Mouse (Mus musculus): Measurements from ENCODE around the gene Emc8. TPM values are rescaled to one million over a fixed set of nuclear protein-coding genes. Genes with fewer than 3 reads are reported as not detected.

The Emc8 gene
- polyA plus RNA-seq, 1 experiment from 2014 or later, result 254 TPM

DNA sequence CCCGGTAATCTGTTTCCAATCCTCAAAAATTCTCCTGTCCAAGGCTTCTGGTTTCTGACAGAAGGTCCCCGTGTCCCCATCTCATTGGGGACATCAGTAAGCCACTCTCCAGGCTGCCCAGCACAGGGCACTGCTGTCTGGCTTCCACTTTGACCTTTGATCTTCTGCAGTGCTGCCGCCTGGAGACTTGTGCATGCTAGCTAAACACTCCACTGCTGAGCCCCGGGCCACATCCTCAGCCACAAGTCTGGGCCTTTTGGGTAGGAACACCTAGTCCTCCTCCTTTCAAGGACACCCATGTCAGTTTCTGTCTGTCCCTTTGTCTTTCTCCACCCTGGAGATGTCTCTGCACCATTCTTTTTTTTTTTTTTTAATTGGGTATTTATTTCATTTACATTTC is 24.6 kb upstream of the Emc8 start:
- no peak overlapping the region for H3K4me2 ChIP-seq (replicated peaks; ENCODE audit: low read depth, low read length)
- peaks cover 40% of the 10 kb centered on the region for H3K4me1 ChIP-seq (ENCODE audit: control insufficient read depth, insufficient read depth, low read length)
- H3K4me3 ChIP-seq (ENCODE audit: low read depth, low read length), result no peak overlapping the region
- H3K36me3 ChIP-seq (ENCODE audit: control insufficient read depth, insufficient read depth, low read length), result no peaks in the 10 kb centered on the region
- H3K27me3 ChIP-seq (ENCODE audit: control insufficient read depth, insufficient read depth, low read length), result no peaks in the 10 kb centered on the region
- no peaks in the 10 kb centered on the region for H3K9me3 ChIP-seq (ENCODE audit: control insufficient read depth, low read depth, low read length)
- H3K9ac ChIP-seq (replicated peaks; ENCODE audit: low read depth, low read length), result no peak overlapping the region
- 53% methylated on average over 4 of the region's 4 CpGs for WGBS
- no peak for ATAC-seq (ENCODE audit: insufficient number of reproducible peaks, insufficient read depth, low FRiP score, low read depth)
- H3K27ac ChIP-seq (ENCODE audit: low read length), result no peak overlapping the region; the same call in 1 of the 2 replicates

DNA sequence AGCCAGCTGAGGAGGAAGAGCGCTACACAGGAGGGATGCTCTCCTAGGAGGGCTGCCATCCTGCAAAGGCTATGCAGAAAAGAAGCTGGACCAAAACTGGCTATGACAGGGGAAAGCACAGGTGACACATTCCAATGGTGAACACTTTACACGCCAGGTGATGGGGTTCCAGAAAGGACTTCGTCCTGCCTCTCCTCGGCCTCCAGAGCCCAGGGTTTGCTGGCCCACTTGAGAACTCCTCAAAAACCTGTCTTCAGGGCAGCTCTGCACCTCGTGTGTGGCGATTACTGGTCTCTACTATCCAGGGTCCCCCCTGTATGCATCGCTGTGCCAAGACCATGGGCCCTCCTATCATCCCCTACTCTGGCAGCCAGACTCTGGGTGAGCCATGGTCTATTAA is 20.1 kb upstream of the Emc8 start:
- Histone ChIP-seq H3K4me3 (ENCODE audit: low read depth, low read length) (no peak overlapping the region), H3K9me3 (ENCODE audit: control insufficient read depth, low read depth, low read length) (no peaks in the 10 kb centered on the region), H3K9ac (replicated peaks; ENCODE audit: low read depth, low read length) (no peak overlapping the region), H3K27ac (ENCODE audit: low read length) (no peak overlapping the region), H3K27me3 (ENCODE audit: control insufficient read depth, insufficient read depth, low read length) (no peaks in the 10 kb centered on the region), H3K36me3 (ENCODE audit: control insufficient read depth, insufficient read depth, low read length) (no peaks in the 10 kb centered on the region), H3K4me1 (ENCODE audit: control insufficient read depth, insufficient read depth, low read length) (peaks cover 18% of the 10 kb centered on the region), H3K4me2 (replicated peaks; ENCODE audit: low read depth, low read length) (no peak overlapping the region)
- WGBS, result 88% methylated on average over 7 of the region's 7 CpGs
- ATAC-seq (ENCODE audit: insufficient number of reproducible peaks, insufficient read depth, low FRiP score, low read depth), result no peak

DNA sequence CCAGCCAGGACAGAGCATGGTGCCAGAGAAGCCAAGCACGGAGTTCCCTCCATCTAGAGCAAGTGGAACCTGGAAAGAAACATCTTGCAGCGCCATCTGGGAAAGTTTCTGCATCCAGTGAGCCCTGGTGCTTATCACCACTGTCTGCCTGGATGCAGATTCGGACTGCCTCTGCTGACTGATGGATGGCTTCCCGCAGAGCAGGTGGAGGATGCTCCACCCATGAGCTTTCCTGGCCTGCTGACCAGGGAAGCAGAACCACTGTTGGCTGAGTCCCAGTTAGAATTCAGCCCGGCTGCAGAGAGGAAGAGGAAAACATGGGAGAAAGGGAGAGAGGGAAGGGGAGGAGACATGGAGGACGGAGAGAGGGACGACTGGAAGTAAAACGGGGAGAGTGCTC is 19.4 kb upstream of the Emc8 start:
- no peak overlapping the region for H3K4me3 ChIP-seq (ENCODE audit: low read depth, low read length)
- WGBS, result 53% methylated on average over 8 of the region's 8 CpGs
- H3K4me1 ChIP-seq (ENCODE audit: control insufficient read depth, insufficient read depth, low read length), result peaks cover 17% of the 10 kb centered on the region
- no peaks in the 10 kb centered on the region for H3K36me3 ChIP-seq (ENCODE audit: control insufficient read depth, insufficient read depth, low read length)
- no peaks in the 10 kb centered on the region for H3K9me3 ChIP-seq (ENCODE audit: control insufficient read depth, low read depth, low read length)
- H3K9ac ChIP-seq (replicated peaks; ENCODE audit: low read depth, low read length), result no peak overlapping the region
- H3K27ac ChIP-seq (ENCODE audit: low read length), result no peak overlapping the region
- H3K4me2 ChIP-seq (replicated peaks; ENCODE audit: low read depth, low read length), result no peak overlapping the region
- no peaks in the 10 kb centered on the region for H3K27me3 ChIP-seq (ENCODE audit: control insufficient read depth, insufficient read depth, low read length)
- ATAC-seq (ENCODE audit: insufficient number of reproducible peaks, insufficient read depth, low FRiP score, low read depth), result no peak

DNA sequence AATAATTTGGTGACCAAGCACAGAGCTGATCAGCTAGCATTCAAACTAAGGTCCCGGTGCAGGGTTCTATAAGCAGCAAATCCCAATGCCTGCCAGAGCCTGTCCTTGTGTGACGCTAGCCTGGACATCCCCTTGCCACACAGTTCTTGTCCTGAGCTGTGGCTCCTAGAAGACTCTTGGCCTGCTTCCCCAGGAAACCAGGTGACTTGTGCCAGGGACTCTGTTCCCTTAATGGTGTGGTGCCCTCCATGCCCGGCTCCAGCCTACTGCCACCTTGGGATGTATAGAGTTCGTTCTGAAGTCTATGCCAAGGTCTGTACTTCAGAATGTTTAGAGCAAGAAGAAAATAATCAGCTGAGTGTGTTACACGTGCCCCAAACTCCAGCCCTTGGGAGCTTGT is 18.2 kb upstream of the Emc8 start:
- no peak overlapping the region for H3K9ac ChIP-seq (replicated peaks; ENCODE audit: low read depth, low read length)
- 83% methylated on average over 5 of the region's 5 CpGs for WGBS
- no peak overlapping the region for H3K27ac ChIP-seq (ENCODE audit: low read length)
- H3K36me3 ChIP-seq (ENCODE audit: control insufficient read depth, insufficient read depth, low read length), result no peaks in the 10 kb centered on the region
- no peak overlapping the region for H3K4me2 ChIP-seq (replicated peaks; ENCODE audit: low read depth, low read length)
- H3K9me3 ChIP-seq (ENCODE audit: control insufficient read depth, low read depth, low read length), result no peaks in the 10 kb centered on the region
- H3K27me3 ChIP-seq (ENCODE audit: control insufficient read depth, insufficient read depth, low read length), result no peaks in the 10 kb centered on the region
- no peak overlapping the region for H3K4me3 ChIP-seq (ENCODE audit: low read depth, low read length)
- no peak for ATAC-seq (ENCODE audit: insufficient number of reproducible peaks, insufficient read depth, low FRiP score, low read depth)
- H3K4me1 ChIP-seq (ENCODE audit: control insufficient read depth, insufficient read depth, low read length), result peaks cover 14% of the 10 kb centered on the region

DNA sequence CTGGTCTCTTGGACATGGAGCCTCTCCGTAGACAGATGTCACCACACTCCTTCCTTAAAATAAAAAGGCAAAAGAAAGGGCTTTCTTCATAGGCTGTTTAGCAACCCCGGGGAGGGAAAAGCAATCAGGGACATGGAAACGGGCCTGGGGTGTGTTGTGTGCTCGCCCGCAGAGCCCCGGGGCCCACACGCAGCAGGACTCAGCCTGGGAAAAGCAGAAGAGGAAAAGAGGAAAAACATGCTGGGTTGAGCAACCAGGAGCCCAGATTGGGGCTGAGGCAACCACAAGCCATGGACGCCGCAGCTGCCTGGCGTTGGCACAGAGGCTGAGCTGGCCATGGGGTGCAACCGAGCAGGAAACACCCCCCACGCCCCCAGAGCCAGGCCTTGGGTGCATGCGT is 17.7 kb upstream of the Emc8 start:
- WGBS, result 88% methylated on average over 13 of the region's 13 CpGs
- Histone ChIP-seq H3K36me3 (ENCODE audit: control insufficient read depth, insufficient read depth, low read length) (no peaks in the 10 kb centered on the region), H3K4me2 (replicated peaks; ENCODE audit: low read depth, low read length) (no peak overlapping the region), H3K27ac (ENCODE audit: low read length) (peak overlapping the region; percentile 78; the same call in 1 of the 2 replicates), H3K9me3 (ENCODE audit: control insufficient read depth, low read depth, low read length) (no peaks in the 10 kb centered on the region), H3K4me3 (ENCODE audit: low read depth, low read length) (no peak overlapping the region), H3K27me3 (ENCODE audit: control insufficient read depth, insufficient read depth, low read length) (no peaks in the 10 kb centered on the region), H3K9ac (replicated peaks; ENCODE audit: low read depth, low read length) (no peak overlapping the region), H3K4me1 (ENCODE audit: control insufficient read depth, insufficient read depth, low read length) (peaks cover 14% of the 10 kb centered on the region)
- ATAC-seq (ENCODE audit: insufficient number of reproducible peaks, insufficient read depth, low FRiP score, low read depth), result no peak

DNA sequence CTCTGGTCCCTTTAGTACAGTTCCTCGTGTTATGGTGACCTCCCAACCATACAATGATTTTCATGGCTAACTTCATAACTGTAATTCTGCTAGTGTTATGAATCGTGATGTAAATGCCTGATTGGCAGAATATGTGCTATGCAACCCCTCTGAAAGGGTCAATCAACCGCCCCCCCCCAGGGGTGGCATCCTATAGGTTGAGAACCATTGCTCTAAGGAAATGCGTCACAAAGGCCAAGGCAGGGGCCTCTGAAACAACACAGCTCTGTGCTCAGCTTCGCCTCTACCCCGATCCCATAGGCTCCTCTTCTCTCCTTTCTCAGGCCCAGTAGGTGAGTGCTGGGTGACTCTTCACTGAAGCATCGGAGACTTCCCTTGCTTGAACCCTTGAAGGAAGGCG is 17.2 kb upstream of the Emc8 start:
- Histone ChIP-seq H3K27ac (ENCODE audit: low read length) (peak overlapping the region; percentile 78), H3K4me3 (ENCODE audit: low read depth, low read length) (no peak overlapping the region), H3K9me3 (ENCODE audit: control insufficient read depth, low read depth, low read length) (no peaks in the 10 kb centered on the region), H3K4me2 (replicated peaks; ENCODE audit: low read depth, low read length) (no peak overlapping the region), H3K4me1 (ENCODE audit: control insufficient read depth, insufficient read depth, low read length) (peaks cover 14% of the 10 kb centered on the region), H3K27me3 (ENCODE audit: control insufficient read depth, insufficient read depth, low read length) (no peaks in the 10 kb centered on the region), H3K9ac (replicated peaks; ENCODE audit: low read depth, low read length) (no peak overlapping the region), H3K36me3 (ENCODE audit: control insufficient read depth, insufficient read depth, low read length) (no peaks in the 10 kb centered on the region)
- WGBS, result 84% methylated on average over 8 of the region's 8 CpGs
- ATAC-seq (ENCODE audit: insufficient number of reproducible peaks, insufficient read depth, low FRiP score, low read depth), result no peak

DNA sequence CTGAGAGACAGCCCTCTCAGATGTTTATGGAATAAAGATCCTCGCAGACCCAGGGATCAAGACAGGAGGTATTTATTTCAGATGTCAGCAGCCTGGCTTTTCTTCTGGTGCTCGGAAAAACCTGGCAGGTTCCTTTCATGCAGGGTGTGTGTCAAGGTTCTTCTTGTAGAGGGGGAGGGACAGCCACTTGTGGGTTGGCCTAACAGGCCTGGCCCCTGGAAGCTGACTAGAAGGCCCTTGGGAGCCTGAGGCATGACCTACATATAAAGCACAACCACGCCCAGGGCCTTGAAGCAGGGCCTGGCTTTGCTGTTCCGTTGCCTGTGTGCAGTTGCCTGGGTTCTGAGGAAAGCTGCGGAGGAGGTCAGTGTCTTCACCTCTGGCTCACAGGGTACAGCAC is 16.7 kb upstream of the Emc8 start:
- Histone ChIP-seq H3K36me3 (ENCODE audit: control insufficient read depth, insufficient read depth, low read length) (no peaks in the 10 kb centered on the region), H3K4me2 (replicated peaks; ENCODE audit: low read depth, low read length) (no peak overlapping the region), H3K4me1 (ENCODE audit: control insufficient read depth, insufficient read depth, low read length) (peaks cover 14% of the 10 kb centered on the region), H3K4me3 (ENCODE audit: low read depth, low read length) (no peak overlapping the region), H3K27ac (ENCODE audit: low read length) (peak overlapping the region; percentile 78), H3K9me3 (ENCODE audit: control insufficient read depth, low read depth, low read length) (no peaks in the 10 kb centered on the region), H3K9ac (replicated peaks; ENCODE audit: low read depth, low read length) (no peak overlapping the region), H3K27me3 (ENCODE audit: control insufficient read depth, insufficient read depth, low read length) (no peaks in the 10 kb centered on the region)
- ATAC-seq (ENCODE audit: insufficient number of reproducible peaks, insufficient read depth, low FRiP score, low read depth), result peak; percentile 70
- WGBS, result 42% methylated on average over 5 of the region's 5 CpGs

DNA sequence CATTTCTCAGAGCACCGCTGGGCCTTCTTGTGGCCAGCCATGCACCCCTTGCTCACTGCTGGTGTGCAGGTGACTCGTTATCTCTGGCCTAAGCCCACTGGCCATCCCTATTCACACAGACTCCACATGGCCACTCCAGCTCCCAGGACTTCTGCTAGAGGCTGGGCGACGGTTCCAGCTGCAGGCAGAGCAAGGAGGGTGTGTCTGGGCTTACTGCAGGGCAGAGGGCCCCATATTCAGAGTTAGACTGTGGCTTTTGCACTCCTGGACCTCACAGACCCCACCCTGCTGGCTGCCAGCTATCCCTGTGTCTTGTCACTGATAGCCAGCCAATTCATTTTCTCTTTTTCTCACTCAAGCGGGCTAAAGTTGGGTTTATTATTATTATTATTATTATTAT is 15.7 kb upstream of the Emc8 start:
- 71% methylated on average over 5 of the region's 5 CpGs for WGBS
- ATAC-seq (ENCODE audit: insufficient number of reproducible peaks, insufficient read depth, low FRiP score, low read depth), result no peak
- H3K4me3 ChIP-seq (ENCODE audit: low read depth, low read length), result no peak overlapping the region

DNA sequence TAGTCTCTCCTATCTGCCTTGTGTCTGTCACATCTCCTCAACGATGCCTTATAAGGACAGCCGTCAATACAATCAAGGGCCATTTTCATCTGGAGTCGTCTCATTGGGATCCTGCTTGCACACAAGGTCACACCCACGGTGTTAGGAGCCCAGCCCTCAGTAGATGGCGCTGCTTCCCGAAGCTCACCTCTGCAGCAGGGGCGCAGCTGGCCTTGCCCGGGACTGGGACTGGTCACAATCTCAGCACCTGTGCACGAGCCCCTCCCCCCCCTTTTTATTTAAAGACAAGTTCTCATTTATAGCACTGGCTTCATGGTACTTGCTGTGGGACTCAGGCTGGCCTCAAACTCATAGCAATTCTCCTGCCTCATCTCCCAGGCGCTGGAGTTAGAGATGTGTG is 15.2 kb upstream of the Emc8 start:
- no peak overlapping the region for H3K4me2 ChIP-seq (replicated peaks; ENCODE audit: low read depth, low read length)
- no peaks in the 10 kb centered on the region for H3K36me3 ChIP-seq (ENCODE audit: control insufficient read depth, insufficient read depth, low read length)
- no peak overlapping the region for H3K27ac ChIP-seq (ENCODE audit: low read length)
- no peak for ATAC-seq (ENCODE audit: insufficient number of reproducible peaks, insufficient read depth, low FRiP score, low read depth)
- H3K9ac ChIP-seq (replicated peaks; ENCODE audit: low read depth, low read length), result no peak overlapping the region
- H3K9me3 ChIP-seq (ENCODE audit: control insufficient read depth, low read depth, low read length), result no peaks in the 10 kb centered on the region
- H3K4me1 ChIP-seq (ENCODE audit: control insufficient read depth, insufficient read depth, low read length), result peaks cover 14% of the 10 kb centered on the region
- 12% methylated on average over 10 of the region's 10 CpGs for WGBS
- no peak overlapping the region for H3K4me3 ChIP-seq (ENCODE audit: low read depth, low read length)
- H3K27me3 ChIP-seq (ENCODE audit: control insufficient read depth, insufficient read depth, low read length), result no peaks in the 10 kb centered on the region

More for the DNA sequence above, 15.7 kb upstream of the Emc8 start:
- Histone ChIP-seq H3K4me2 (replicated peaks; ENCODE audit: low read depth, low read length) (no peak overlapping the region), H3K27ac (ENCODE audit: low read length) (peak overlapping the region; percentile 41; the same call in 1 of the 2 replicates), H3K9ac (replicated peaks; ENCODE audit: low read depth, low read length) (no peak overlapping the region), H3K4me1 (ENCODE audit: control insufficient read depth, insufficient read depth, low read length) (peaks cover 14% of the 10 kb centered on the region), H3K36me3 (ENCODE audit: control insufficient read depth, insufficient read depth, low read length) (no peaks in the 10 kb centered on the region), H3K9me3 (ENCODE audit: control insufficient read depth, low read depth, low read length) (no peaks in the 10 kb centered on the region), H3K27me3 (ENCODE audit: control insufficient read depth, insufficient read depth, low read length) (no peaks in the 10 kb centered on the region)

All from stomach, embryonic 14.5 days (tissue).